Mouse (Mus musculus): Measurements from ENCODE around the gene Gm29797. TPM values are rescaled to one million over a fixed set of nuclear protein-coding genes. Genes with fewer than 3 reads are reported as not detected.

Gene Gm29797
- polyA plus RNA-seq (2015; fragmentation: Nextera tagmentation; extraction: Ambion mirVana), result not detected in 2 replicates

DNA sequence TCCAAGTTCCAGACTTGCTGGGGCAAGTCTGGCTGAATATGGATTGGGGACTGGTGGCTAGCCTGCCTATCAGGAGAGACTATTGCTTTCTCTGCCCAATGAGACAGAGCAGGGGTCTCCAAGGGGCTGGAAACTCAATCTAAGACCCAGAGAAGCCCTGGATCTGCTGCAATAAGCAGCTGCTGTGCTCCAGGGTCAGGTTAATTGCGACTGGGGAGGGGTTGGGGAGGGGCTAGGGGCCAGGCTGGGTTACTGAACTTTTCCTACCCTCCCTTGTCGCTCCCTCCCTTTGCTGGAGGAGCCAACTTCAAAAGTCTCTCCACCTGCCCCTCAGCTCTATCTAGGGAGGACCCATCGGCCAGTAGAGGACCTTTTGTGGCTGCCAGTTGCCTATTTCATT is at the start of gene Gm29797:
Gene Gm29797 (plus strand): TSS at position 301 of the 400 bp plus-strand sequence.
- no peak for ATAC-seq (ENCODE audit: borderline replicate concordance, extremely low read depth, low FRiP score, low TSS enrichment)
- no peaks in the 10 kb centered on the region for H3K27me3 ChIP-seq
- no peak within 1 kb of the TSS for H3K27ac ChIP-seq
- no peak within 1 kb of the TSS for H3K4me3 ChIP-seq
- 60% methylated on average over 3 of the region's 3 CpGs for WGBS
- no peak within 1 kb of the TSS for H3K4me2 ChIP-seq
- no peak within 1 kb of the TSS for H3K9ac ChIP-seq
- no peaks in the 10 kb centered on the region for H3K4me1 ChIP-seq
- H3K9me3 ChIP-seq, result no peaks in the 10 kb centered on the region
- peaks cover 43% of the 10 kb centered on the region for H3K36me3 ChIP-seq

GRCm38 (mm10) chr2:181618761-181619495 is 37.9 kb upstream of the Gm29797 start:
- peaks cover 44% of the 10 kb centered on the region for H3K36me3 ChIP-seq
- ATAC-seq (ENCODE audit: borderline replicate concordance, extremely low read depth, low FRiP score, low TSS enrichment), result no peak

DNA sequence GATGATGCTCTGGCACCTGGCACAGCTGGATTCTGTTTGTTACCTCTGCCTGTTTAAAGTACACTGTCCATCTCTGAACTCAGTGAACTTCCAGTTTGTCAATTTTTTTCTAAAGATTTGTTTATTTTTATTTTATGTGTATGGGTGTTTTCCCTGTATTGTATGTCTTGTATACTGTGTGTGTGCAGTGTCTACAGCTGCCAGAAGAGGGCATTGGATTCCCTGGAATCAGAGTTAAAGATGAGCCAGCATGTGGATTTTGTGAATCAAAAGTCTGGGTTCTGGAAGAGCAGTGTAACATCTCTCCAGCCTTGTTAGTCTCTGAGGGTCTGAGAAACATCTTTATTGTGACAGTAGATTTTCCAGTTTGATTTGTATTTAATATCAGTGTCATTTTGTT is 33.4 kb upstream of the Gm29797 start:
- H3K27me3 ChIP-seq, result no peaks in the 10 kb centered on the region
- H3K27ac ChIP-seq, result no peak overlapping the region
- H3K4me1 ChIP-seq, result no peaks in the 10 kb centered on the region
- no peak overlapping the region for H3K4me3 ChIP-seq
- no peak overlapping the region for H3K4me2 ChIP-seq
- ATAC-seq (ENCODE audit: borderline replicate concordance, extremely low read depth, low FRiP score, low TSS enrichment), result no peak
- H3K36me3 ChIP-seq, result peaks cover 52% of the 10 kb centered on the region
- no peak overlapping the region for H3K9ac ChIP-seq
- H3K9me3 ChIP-seq, result no peaks in the 10 kb centered on the region

More at GRCm38 (mm10) chr2:181618761-181619495, 37.9 kb upstream of the Gm29797 start:
- Histone ChIP-seq H3K9me3 (no peaks in the 10 kb centered on the region), H3K27me3 (no peaks in the 10 kb centered on the region), H3K27ac (no peak overlapping the region), H3K4me1 (no peaks in the 10 kb centered on the region), H3K4me3 (no peak overlapping the region), H3K4me2 (no peak overlapping the region), H3K9ac (no peak overlapping the region)
- 78% methylated on average over 5 of the region's 5 CpGs for WGBS

DNA sequence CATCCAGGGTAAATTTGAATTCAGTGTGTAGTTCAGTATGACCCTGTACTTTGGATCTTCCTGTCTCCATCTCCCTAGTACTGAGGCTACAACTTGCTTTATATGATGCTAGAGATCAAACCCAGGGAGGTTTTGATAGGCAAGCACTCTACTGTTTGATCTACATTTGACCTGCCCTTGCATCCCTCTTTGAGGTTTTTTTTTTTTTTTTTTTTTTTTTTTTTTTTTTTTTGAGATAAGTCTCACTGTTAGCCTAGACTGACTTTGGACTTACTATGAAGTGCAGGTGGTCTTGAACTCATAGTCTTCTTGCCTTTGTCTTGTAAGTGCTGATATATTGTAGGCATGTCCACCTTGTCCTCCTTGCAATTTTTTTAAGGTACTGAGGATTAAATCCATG is 28.4 kb upstream of the Gm29797 start:
- Histone ChIP-seq H3K4me1 (no peaks in the 10 kb centered on the region), H3K4me2 (no peak overlapping the region), H3K27me3 (no peaks in the 10 kb centered on the region), H3K9ac (no peak overlapping the region), H3K27ac (no peak overlapping the region), H3K4me3 (no peak overlapping the region), H3K9me3 (no peaks in the 10 kb centered on the region), H3K36me3 (peaks cover 43% of the 10 kb centered on the region)
- ATAC-seq (ENCODE audit: borderline replicate concordance, extremely low read depth, low FRiP score, low TSS enrichment), result no peak

DNA sequence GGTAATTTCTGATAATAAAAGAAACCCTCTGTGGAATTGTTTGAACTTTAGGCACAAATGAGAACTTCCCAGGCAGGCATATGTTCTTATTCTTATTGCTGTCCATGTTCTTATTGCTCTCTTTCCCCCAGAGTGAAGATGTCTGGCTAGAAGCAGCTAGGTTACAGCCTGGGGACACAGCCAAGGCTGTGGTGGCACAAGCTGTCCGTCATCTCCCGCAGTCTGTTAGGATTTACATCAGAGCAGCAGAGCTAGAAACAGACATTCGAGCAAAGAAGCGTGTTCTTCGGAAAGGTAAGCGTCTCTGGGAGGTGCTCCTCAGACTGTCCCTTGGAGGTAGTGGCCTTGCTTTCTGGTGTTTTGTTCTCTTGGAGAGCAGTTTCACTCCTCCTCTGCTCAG is 24.2 kb upstream of the Gm29797 start:
- Histone ChIP-seq H3K27me3 (no peaks in the 10 kb centered on the region), H3K9ac (no peak overlapping the region), H3K9me3 (no peaks in the 10 kb centered on the region), H3K4me1 (no peaks in the 10 kb centered on the region), H3K4me2 (no peak overlapping the region), H3K4me3 (no peak overlapping the region), H3K36me3 (peaks cover 58% of the 10 kb centered on the region), H3K27ac (no peak overlapping the region)
- 96% methylated on average over 6 of the region's 6 CpGs for WGBS
- ATAC-seq (ENCODE audit: borderline replicate concordance, extremely low read depth, low FRiP score, low TSS enrichment), result no peak

- Histone ChIP-seq H3K36me3 (peaks cover 70% of the 10 kb centered on the region), H3K9me3 (no peaks in the 10 kb centered on the region), H3K27ac (no peak overlapping the region), H3K4me2 (no peak overlapping the region), H3K27me3 (no peaks in the 10 kb centered on the region), H3K4me3 (no peak overlapping the region), H3K4me1 (no peaks in the 10 kb centered on the region), H3K9ac (no peak overlapping the region)
- 81% methylated on average over 3 of the region's 3 CpGs for WGBS
- ATAC-seq (ENCODE audit: borderline replicate concordance, extremely low read depth, low FRiP score, low TSS enrichment), result no peak
These were observed 21.0 kb upstream of the Gm29797 start for GRCm38 (mm10) chr2:181635865-181636264.

DNA sequence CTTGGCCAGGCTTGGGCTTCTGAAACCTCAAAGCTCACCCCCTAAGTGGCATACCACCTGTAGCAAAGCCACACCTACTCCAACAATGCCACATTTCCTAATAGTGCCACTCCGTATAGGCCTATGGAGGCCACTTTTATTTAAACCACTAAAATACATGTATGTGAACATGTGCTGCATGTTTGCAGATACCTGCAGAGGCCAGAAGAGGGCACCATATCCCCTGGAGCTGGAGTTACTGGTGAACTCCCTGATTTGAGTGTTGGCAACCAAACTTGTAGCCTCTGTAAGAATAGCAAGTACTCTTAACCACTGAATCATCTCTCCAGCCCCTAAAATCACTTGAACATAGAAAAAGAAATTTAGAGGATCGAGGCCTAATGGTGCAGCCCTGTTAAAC is 12.5 kb upstream of the Gm29797 start:
- no peak overlapping the region for H3K9ac ChIP-seq
- 89% methylated on average over 2 of the region's 2 CpGs for WGBS
- H3K4me3 ChIP-seq, result no peak overlapping the region
- H3K9me3 ChIP-seq, result no peaks in the 10 kb centered on the region
- peak; percentile 19; the same call in 1 of the 2 replicates for ATAC-seq (ENCODE audit: borderline replicate concordance, extremely low read depth, low FRiP score, low TSS enrichment)
- H3K27ac ChIP-seq, result no peak overlapping the region
- no peak overlapping the region for H3K4me2 ChIP-seq
- H3K27me3 ChIP-seq, result no peaks in the 10 kb centered on the region
- no peaks in the 10 kb centered on the region for H3K4me1 ChIP-seq
- peaks cover 80% of the 10 kb centered on the region for H3K36me3 ChIP-seq

GRCm38 (mm10) chr2:181645666-181646065 is 11.2 kb upstream of the Gm29797 start:
- Histone ChIP-seq H3K9ac (no peak overlapping the region), H3K9me3 (no peaks in the 10 kb centered on the region), H3K4me1 (no peaks in the 10 kb centered on the region), H3K27ac (no peak overlapping the region), H3K36me3 (peaks cover 87% of the 10 kb centered on the region), H3K4me3 (no peak overlapping the region), H3K27me3 (no peaks in the 10 kb centered on the region), H3K4me2 (no peak overlapping the region)
- 92% methylated on average over 3 of the region's 3 CpGs for WGBS
- no peak for ATAC-seq (ENCODE audit: borderline replicate concordance, extremely low read depth, low FRiP score, low TSS enrichment)

DNA sequence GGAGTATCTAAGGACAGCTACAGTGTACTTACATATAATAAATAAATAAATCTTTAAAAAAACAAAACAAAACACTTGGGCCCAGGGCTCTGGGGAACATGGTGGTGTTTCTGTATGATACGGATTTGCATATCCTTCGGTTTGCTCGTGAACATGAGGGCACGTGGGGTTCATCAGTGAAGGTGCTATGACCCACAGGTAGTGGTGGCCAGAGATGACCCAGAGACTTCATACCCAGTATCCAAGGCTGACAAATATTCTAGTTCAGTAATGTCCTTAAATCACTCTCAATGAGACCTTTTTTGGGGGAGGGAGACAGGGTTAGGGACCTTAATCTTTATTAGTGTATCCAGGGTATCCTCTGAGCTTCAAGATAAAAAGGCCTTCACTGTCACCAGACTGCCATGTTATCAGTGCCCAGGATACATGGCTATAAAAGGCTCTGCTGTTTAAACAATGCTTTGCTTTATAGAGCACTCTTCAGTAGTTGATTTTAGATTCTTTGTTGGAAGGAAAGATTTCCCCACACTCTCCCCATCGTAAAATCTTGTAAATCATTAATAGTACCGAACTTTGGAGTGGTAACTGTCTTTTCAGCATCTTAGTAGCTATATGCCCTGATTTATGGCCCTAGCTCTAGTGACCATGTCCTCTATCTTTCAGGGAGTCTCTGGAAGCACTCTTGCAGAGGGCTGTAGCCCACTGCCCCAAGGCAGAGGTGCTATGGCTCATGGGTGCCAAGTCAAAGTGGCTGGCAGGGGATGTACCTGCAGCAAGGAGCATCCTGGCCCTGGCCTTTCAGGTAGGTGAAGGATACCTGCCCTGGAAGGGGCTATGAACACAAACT is 10.0 kb upstream of the Gm29797 start:
- Histone ChIP-seq H3K4me2 (no peak overlapping the region), H3K9ac (no peak overlapping the region), H3K36me3 (peaks cover 83% of the 10 kb centered on the region), H3K4me1 (no peaks in the 10 kb centered on the region), H3K27ac (no peak overlapping the region), H3K4me3 (no peak overlapping the region), H3K27me3 (no peaks in the 10 kb centered on the region), H3K9me3 (no peaks in the 10 kb centered on the region)
- ATAC-seq (ENCODE audit: borderline replicate concordance, extremely low read depth, low FRiP score, low TSS enrichment), result no peak
- 85% methylated on average over 6 of the region's 6 CpGs for WGBS

- WGBS, result 88% methylated on average over 10 of the region's 10 CpGs
- Histone ChIP-seq H3K4me2 (no peak overlapping the region), H3K9ac (no peak overlapping the region), H3K27me3 (no peaks in the 10 kb centered on the region), H3K27ac (no peak overlapping the region), H3K4me1 (no peaks in the 10 kb centered on the region), H3K36me3 (peaks cover 84% of the 10 kb centered on the region), H3K4me3 (no peak overlapping the region), H3K9me3 (no peaks in the 10 kb centered on the region)
- no peak for ATAC-seq (ENCODE audit: borderline replicate concordance, extremely low read depth, low FRiP score, low TSS enrichment)
These were observed 7.9 kb upstream of the Gm29797 start for GRCm38 (mm10) chr2:181648926-181649325.

DNA sequence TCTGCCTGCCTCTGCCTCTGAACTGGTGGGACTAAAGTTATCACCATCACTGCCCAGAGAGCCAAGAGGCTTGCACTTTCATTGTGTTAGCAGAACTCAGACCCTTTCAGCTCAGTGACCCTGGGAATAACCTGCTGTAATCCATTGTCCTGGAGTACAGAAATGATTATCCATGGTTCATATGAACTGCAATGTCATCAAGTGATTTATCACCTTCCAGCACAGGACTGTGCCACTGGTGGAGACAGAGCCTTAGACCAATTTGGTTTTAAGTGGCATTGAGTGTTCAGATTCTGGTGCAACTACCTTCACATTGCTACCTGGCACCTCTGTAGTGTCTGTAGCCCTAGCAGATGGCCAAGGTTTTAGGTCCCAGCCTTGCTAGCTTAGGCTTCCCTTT is 3.8 kb upstream of the Gm29797 start:
- no peaks in the 10 kb centered on the region for H3K4me1 ChIP-seq
- no peak overlapping the region for H3K4me3 ChIP-seq
- peaks cover 75% of the 10 kb centered on the region for H3K36me3 ChIP-seq
- no peak overlapping the region for H3K9ac ChIP-seq
- ATAC-seq (ENCODE audit: borderline replicate concordance, extremely low read depth, low FRiP score, low TSS enrichment), result no peak
- no peaks in the 10 kb centered on the region for H3K27me3 ChIP-seq
- H3K9me3 ChIP-seq, result no peaks in the 10 kb centered on the region
- no peak overlapping the region for H3K27ac ChIP-seq
- no peak overlapping the region for H3K4me2 ChIP-seq

GRCm38 (mm10) chr2:181653523-181653922 is 3.3 kb upstream of the Gm29797 start:
- H3K36me3 ChIP-seq, result peaks cover 70% of the 10 kb centered on the region

More at GRCm38 (mm10) chr2:181653523-181653922, 3.3 kb upstream of the Gm29797 start:
- Histone ChIP-seq H3K9ac (no peak overlapping the region), H3K9me3 (no peaks in the 10 kb centered on the region), H3K4me1 (no peaks in the 10 kb centered on the region), H3K27me3 (no peaks in the 10 kb centered on the region), H3K4me2 (no peak overlapping the region), H3K27ac (no peak overlapping the region), H3K4me3 (no peak overlapping the region)
- no peak for ATAC-seq (ENCODE audit: borderline replicate concordance, extremely low read depth, low FRiP score, low TSS enrichment)
- WGBS, result 93% methylated on average over 1 of the region's 1 CpGs
